ENCODE assay signal across 9 mouse cellular contexts in genomic region chr6:131360693-131361092, GRCm38 (mm10). TPM values are rescaled to one million over a fixed set of nuclear protein-coding genes. Genes with fewer than 3 reads are reported as not detected.
DNase-seq lines count a peak whose midpoint lies in the region; ATAC-seq and TF ChIP-seq lines count a peak whose summit lies in the region.
"Had no signal": no experiment of that assay in that cellular context is flagged by ENCODE, and none has a peak within 500 bp of the region (broad histone marks: within the 10 kb centered on the region; RNA-seq: fewer than 3 reads in every experiment).

No protein-coding gene starts in this region.

- no peaks in the 10 kb centered on the region for H3K4me1 ChIP-seq in stomach, postnatal 0 days (replicated peaks; ENCODE audit: control insufficient read depth, insufficient read depth)

- intact Hi-C loops in gastrocnemius, postnatal 14 days (cut with DNase I; ENCODE audit: low total_unique reads) = no loop called here
- intact Hi-C loops in gastrocnemius, postnatal 36 days (cut with DNase I) = no loop called here

- H3K27ac ChIP-seq in stomach, postnatal 0 days (replicated peaks) = no peak overlapping the region
- H3K27ac ChIP-seq: layer of hippocampus, adult 2 months had no signal

- no peak overlapping the region for H3K4me3 ChIP-seq in stomach, postnatal 0 days (ENCODE audit: low read depth, low read length)
- H3K4me3 ChIP-seq: layer of hippocampus, adult 2 months had no signal

- H3K36me3 ChIP-seq in stomach, postnatal 0 days (ENCODE audit: control insufficient read depth, insufficient read depth, low read length) = peaks cover 6% of the 10 kb centered on the region; the same call in 1 of the 2 replicates

- 66% methylated on average over 5 of the region's 5 CpGs for WGBS in stomach, postnatal 0 days

- peak; percentile 13 for DNase-seq in gastrocnemius, postnatal 14 days
- DNase-seq in gastrocnemius, postnatal 36 days = no peak
- peak; percentile 37 for DNase-seq in retina, postnatal 1 day
- DNase-seq in retina, embryonic 14.5 days (ENCODE audit: low spot score) = no peak
- peak; percentile 73 for DNase-seq in liver
- DNase-seq in stomach, postnatal 0 days (ENCODE audit: low spot score) = peak; percentile 51
- no peak for DNase-seq in cerebellum, postnatal 14 days
- DNase-seq in thymus, postnatal 14 days = no peak

- no peak for TF ChIP-seq CTCF in stomach, postnatal 0 days (IDR thresholded peaks at IDR 0.05; ENCODE audit: low read depth)

- no peak overlapping the region for H3K4me2 ChIP-seq in stomach, postnatal 0 days (replicated peaks; ENCODE audit: low read depth)

- no peak overlapping the region for H3K9ac ChIP-seq in stomach, postnatal 0 days (ENCODE audit: low read length)

- no peaks in the 10 kb centered on the region for H3K27me3 ChIP-seq in stomach, postnatal 0 days (ENCODE audit: control insufficient read depth, insufficient read depth, low read length)

- no peak for TF ChIP-seq EP300 in stomach, postnatal 0 days (optimal IDR thresholded peaks at IDR 0.05)

- ATAC-seq in stomach, postnatal 0 days (ENCODE audit: low FRiP score, low TSS enrichment) = peak; percentile 86

- no peaks in the 10 kb centered on the region for H3K9me3 ChIP-seq in stomach, postnatal 0 days (ENCODE audit: control insufficient read depth, low read length)

RNA-seq across cellular contexts. Expression of gene Styk1, which starts 7.3 kb away (rescaled TPM):
- total RNA-seq in gastrocnemius, postnatal 14 days (2021) = under 1 TPM; 0.41 to 0.80 TPM
- 1 to 10 TPM in 1 of 2 experiments, under 1 TPM in 1; 0.59 to 1.4 TPM for total RNA-seq in gastrocnemius, postnatal 36 days (2021)
- polyA plus RNA-seq in stomach, postnatal 0 days (2015; fragmentation: Nextera tagmentation; extraction: Ambion mirVana) = 15.8 and 16.4 TPM in 2 replicates

RNA-seq across cellular contexts. Expression of gene Ybx3, which starts 27.6 kb away (rescaled TPM):
- total RNA-seq in gastrocnemius, postnatal 14 days (2021) = 100 to 1,000 TPM; 779 to 828 TPM
- total RNA-seq in gastrocnemius, postnatal 36 days (2021) = 1,000 to 10,000 TPM; 1,485 to 1,638 TPM
- polyA plus RNA-seq in stomach, postnatal 0 days (2015; fragmentation: Nextera tagmentation; extraction: Ambion mirVana) = 67.0 and 93.9 TPM in 2 replicates

Comparison
In these comparisons a context has a peak if more than half of its experiments do, and no peak if none do; other contexts are left out.
1. DNase-seq: peak in gastrocnemius, postnatal 14 days (single experiment), retina, postnatal 1 day (single experiment), liver (single experiment) and stomach, postnatal 0 days (single experiment); none in gastrocnemius, postnatal 36 days (0 of 2), retina, embryonic 14.5 days (single experiment), cerebellum, postnatal 14 days (0 of 2) and thymus, postnatal 14 days (single experiment).